Mouse (Mus musculus): ENCODE measurements around the gene Rab26. TPM values are rescaled to one million over a fixed set of nuclear protein-coding genes. Genes with fewer than 3 reads are reported as not detected.

The Rab26 gene
- polyA plus RNA-seq, 1 experiment from 2014 or later = 1.2 TPM

DNA sequence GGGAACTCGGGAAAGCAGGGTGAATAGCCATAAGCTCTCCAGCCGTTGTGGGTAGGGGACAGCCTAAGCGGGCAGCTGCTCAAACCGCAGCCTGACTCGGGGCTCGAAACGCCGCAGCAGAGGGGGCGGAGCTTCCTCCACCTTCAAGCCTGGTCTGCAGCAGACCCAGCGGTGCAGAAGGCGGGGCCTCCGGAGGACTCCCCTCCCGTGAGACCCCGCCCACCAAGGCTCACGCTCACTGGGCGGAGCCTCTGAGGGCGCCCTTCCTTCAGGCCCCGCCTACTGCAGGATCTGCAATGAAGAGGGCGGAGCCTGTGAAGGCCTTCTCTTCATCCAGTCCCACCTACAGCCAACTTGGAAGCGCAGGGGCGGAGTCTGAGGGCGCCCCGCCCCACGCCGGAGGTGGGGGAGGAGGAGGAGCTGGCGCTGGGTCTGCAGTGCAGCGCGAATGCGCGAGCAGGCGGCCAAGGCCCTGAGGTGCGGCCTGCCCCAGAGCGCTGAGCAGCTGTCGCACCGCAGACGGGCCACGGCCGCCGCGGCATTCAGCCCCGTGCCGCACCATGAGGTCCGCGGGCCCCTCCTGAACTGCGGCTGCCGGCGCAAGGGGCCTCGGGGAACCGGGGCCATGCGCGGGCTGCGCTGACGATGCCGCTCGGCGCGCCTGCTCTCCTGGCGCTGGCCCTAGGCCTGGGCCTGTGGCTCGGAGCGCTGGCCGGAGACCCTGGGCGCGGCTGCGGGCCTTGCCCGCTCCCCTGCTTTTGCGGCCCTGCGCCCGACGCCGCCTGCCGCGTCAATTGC lies 15.8 kb upstream of the Rab26 start, which contains the start of gene Pkd1:
Gene Pkd1 (plus strand): TSS at position 217 of the 798 bp plus-strand sequence.
- DNase-seq (ENCODE audit: low spot score) (peak; percentile 100), ATAC-seq (peak; percentile 96)
- Histone ChIP-seq H3K9ac (replicated peaks; ENCODE audit: low read depth) (peak within 1 kb of the TSS; percentile 73), H3K36me3 (ENCODE audit: insufficient read depth, low read length) (no peaks in the 10 kb centered on the region), H3K4me1 (ENCODE audit: insufficient read depth, low read depth, low read length) (0 out of 2 replicates have a peak, but pooled peaks cover 3% of the 10 kb centered on the region), H3K4me3 (ENCODE audit: low read depth, low read length) (peak within 1 kb of the TSS; percentile 80), H3K4me2 (replicated peaks; ENCODE audit: low read depth, low read length) (peak within 1 kb of the TSS; percentile 87), H3K27ac (ENCODE audit: low read length) (peak within 1 kb of the TSS; percentile 96), H3K9me3 (ENCODE audit: low read length) (no peaks in the 10 kb centered on the region), H3K27me3 (replicated peaks; ENCODE audit: insufficient read depth, low read length) (no peaks in the 10 kb centered on the region)
- TF ChIP-seq CTCF (IDR thresholded peaks at IDR 0.05) (peak; percentile 4; the same call in 1 of the 2 replicates), EP300 (IDR thresholded peaks at IDR 0.05) (no peak)
- under 1% methylated on average over 49 of the region's 72 CpGs for WGBS

DNA sequence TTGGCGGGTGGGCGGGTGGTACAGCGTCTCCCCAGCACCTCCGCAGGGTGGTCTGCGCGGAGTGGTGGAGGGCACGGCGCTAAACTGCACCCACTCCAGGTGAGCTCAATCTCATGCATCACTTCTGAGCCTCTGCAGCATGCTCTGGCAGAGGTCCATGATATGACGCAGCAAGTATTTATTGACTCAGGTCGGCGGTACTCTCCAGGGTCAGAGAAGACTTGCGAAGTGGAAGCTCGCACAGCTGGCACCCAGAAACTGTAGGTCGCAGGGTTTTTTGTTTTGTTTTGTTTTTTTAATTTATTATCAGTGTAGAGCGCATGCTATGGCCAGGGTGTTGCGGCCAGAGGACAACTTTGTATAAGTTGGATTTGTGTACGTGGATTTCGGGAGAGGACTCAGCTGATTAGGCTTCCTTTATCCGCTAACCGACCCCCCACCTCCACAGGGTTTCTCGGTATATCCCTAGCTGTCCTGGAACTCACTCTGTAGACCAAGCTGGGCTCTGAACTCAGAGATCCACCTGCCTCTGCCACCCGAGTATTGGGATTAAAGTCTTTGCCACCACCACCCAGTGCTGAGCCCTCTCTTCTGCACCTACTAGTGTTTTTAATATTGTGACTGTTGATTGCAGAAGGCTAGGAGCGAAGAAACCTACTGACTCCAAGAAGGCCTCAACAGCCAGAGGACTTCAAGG lies 15.1 kb upstream of the Rab26 start:
- ATAC-seq (no peak), DNase-seq (ENCODE audit: low spot score) (peak; percentile 91)
- Histone ChIP-seq H3K4me1 (ENCODE audit: insufficient read depth, low read depth, low read length) (0 out of 2 replicates have a peak, but pooled peaks cover 3% of the 10 kb centered on the region), H3K4me2 (replicated peaks; ENCODE audit: low read depth, low read length) (peak overlapping the region; percentile 72), H3K27ac (ENCODE audit: low read length) (peak overlapping the region; percentile 83), H3K4me3 (ENCODE audit: low read depth, low read length) (peak overlapping the region; percentile 80), H3K9ac (replicated peaks; ENCODE audit: low read depth) (peak overlapping the region; percentile 9), H3K27me3 (replicated peaks; ENCODE audit: insufficient read depth, low read length) (no peaks in the 10 kb centered on the region), H3K9me3 (ENCODE audit: low read length) (no peaks in the 10 kb centered on the region), H3K36me3 (ENCODE audit: insufficient read depth, low read length) (no peaks in the 10 kb centered on the region)
- no peak for TF ChIP-seq EP300 (IDR thresholded peaks at IDR 0.05)
- no peak for TF ChIP-seq CTCF (IDR thresholded peaks at IDR 0.05)
- 1% methylated on average over 23 of the region's 23 CpGs for WGBS

DNA sequence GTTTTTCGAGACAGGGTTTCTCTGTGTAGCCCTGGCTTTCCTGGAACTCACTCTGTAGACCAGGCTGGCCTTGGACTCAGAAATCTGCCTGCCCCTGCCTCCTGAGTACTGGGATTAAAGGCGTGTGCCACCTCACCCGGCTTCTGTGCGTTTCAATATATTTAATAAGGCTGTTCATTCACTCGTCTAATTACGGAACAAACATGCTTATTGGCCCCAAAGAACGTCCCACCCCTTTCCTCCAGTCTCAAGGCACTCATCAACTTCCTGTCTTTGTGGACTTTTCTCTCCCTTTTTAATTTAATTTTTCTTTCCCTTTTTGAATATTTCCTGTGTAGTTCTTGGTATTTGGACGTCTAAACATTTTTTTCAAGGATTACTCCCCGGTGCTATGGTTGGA lies 14.4 kb upstream of the Rab26 start:
- DNase-seq (ENCODE audit: low spot score) = peak; percentile 54
- peak overlapping the region; percentile 80 for H3K4me3 ChIP-seq (ENCODE audit: low read depth, low read length)
- TF ChIP-seq CTCF (IDR thresholded peaks at IDR 0.05) = no peak
- H3K9me3 ChIP-seq (ENCODE audit: low read length) = no peaks in the 10 kb centered on the region
- WGBS = 13% methylated on average over 9 of the region's 9 CpGs
- H3K9ac ChIP-seq (replicated peaks; ENCODE audit: low read depth) = 0 out of 2 replicates have a peak overlapping the region, but pooled peaks have one; percentile 9
- H3K4me2 ChIP-seq (replicated peaks; ENCODE audit: low read depth, low read length) = peak overlapping the region; percentile 72
- H3K27ac ChIP-seq (ENCODE audit: low read length) = peak overlapping the region; percentile 83
- H3K4me1 ChIP-seq (ENCODE audit: insufficient read depth, low read depth, low read length) = 0 out of 2 replicates have a peak, but pooled peaks cover 3% of the 10 kb centered on the region
- no peaks in the 10 kb centered on the region for H3K36me3 ChIP-seq (ENCODE audit: insufficient read depth, low read length)
- ATAC-seq = no peak
- no peaks in the 10 kb centered on the region for H3K27me3 ChIP-seq (replicated peaks; ENCODE audit: insufficient read depth, low read length)

DNA sequence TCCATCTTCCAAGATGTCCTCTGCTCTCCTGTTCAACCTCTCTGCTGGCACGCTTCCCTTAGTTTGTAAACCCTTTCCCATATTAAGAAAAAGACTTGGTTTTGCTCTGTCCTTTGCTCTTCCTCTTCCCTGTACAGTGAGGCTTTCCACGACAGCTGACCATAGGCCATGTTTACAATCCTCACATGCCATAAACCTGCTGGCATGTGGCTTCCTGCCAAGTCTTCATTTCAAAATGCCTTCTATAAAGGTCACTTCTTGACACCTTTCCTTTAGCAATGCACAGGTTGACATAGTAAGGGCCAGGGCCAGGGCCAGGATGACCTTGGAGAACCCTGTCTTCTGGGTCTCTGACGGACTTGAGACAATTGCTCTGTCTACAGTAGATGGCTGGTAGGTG lies 12.2 kb upstream of the Rab26 start:
- Histone ChIP-seq H3K9me3 (ENCODE audit: low read length) (no peaks in the 10 kb centered on the region), H3K9ac (replicated peaks; ENCODE audit: low read depth) (no peak overlapping the region), H3K4me2 (replicated peaks; ENCODE audit: low read depth, low read length) (no peak overlapping the region), H3K27ac (ENCODE audit: low read length) (no peak overlapping the region), H3K4me1 (ENCODE audit: insufficient read depth, low read depth, low read length) (0 out of 2 replicates have a peak, but pooled peaks cover 3% of the 10 kb centered on the region), H3K36me3 (ENCODE audit: insufficient read depth, low read length) (no peaks in the 10 kb centered on the region), H3K27me3 (replicated peaks; ENCODE audit: insufficient read depth, low read length) (no peaks in the 10 kb centered on the region), H3K4me3 (ENCODE audit: low read depth, low read length) (no peak overlapping the region)
- ATAC-seq = no peak
- DNase-seq (ENCODE audit: low spot score) = peak; percentile 44
- 67% methylated on average over 3 of the region's 3 CpGs for WGBS
- TF ChIP-seq EP300 (IDR thresholded peaks at IDR 0.05) (no peak), CTCF (IDR thresholded peaks at IDR 0.05) (no peak)

DNA sequence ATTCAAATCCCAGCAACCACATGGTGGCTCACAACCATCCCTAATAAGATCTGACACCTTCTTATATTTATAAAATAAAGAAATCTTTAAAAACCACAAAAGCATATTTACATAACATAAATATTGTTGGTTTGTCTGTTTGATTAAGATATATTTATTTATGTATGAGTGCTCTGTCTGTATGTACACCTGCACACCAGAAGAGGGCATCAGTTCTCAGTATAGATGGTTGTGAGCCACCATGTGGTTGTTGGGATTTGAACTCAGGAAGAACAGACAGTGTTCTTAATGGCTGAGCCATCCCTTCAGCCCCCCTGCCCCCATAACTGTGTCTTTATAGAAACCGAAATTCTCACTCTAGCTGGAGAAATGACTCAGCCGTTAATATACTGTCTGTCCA lies 11.2 kb upstream of the Rab26 start:
- no peak overlapping the region for H3K27ac ChIP-seq (ENCODE audit: low read length)
- WGBS = 86% methylated on average over 2 of the region's 2 CpGs
- H3K9me3 ChIP-seq (ENCODE audit: low read length) = no peaks in the 10 kb centered on the region
- no peak overlapping the region for H3K9ac ChIP-seq (replicated peaks; ENCODE audit: low read depth)
- TF ChIP-seq CTCF (IDR thresholded peaks at IDR 0.05) = peak; percentile 16
- TF ChIP-seq EP300 (IDR thresholded peaks at IDR 0.05) = no peak
- H3K4me1 ChIP-seq (ENCODE audit: insufficient read depth, low read depth, low read length) = 0 out of 2 replicates have a peak, but pooled peaks cover 3% of the 10 kb centered on the region
- H3K36me3 ChIP-seq (ENCODE audit: insufficient read depth, low read length) = no peaks in the 10 kb centered on the region
- no peak for DNase-seq (ENCODE audit: low spot score)
- no peak overlapping the region for H3K4me3 ChIP-seq (ENCODE audit: low read depth, low read length)
- no peak for ATAC-seq
- H3K4me2 ChIP-seq (replicated peaks; ENCODE audit: low read depth, low read length) = no peak overlapping the region
- no peaks in the 10 kb centered on the region for H3K27me3 ChIP-seq (replicated peaks; ENCODE audit: insufficient read depth, low read length)

DNA sequence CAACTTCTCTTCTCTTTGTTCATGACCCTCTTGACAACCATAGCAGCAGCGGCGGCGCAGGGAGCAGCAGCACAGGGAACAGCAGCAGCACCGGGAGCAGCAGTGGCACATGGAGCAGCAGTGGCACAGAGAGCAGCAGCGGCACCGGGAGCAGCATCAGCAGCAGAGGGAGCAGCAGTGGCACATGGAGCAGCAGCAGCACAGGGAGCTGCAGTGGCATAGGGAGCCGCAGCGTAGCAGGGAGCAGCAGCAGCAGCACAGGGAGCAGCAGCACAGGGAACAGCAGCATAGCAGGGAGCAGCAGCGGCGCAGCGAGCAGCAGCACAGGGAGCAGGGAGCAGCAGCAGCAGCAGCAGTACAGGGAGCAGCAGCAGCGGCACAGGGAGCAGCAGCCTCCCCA lies 10.6 kb upstream of the Rab26 start:
- no peak overlapping the region for H3K4me2 ChIP-seq (replicated peaks; ENCODE audit: low read depth, low read length)
- 10% methylated on average over 12 of the region's 12 CpGs for WGBS
- H3K9ac ChIP-seq (replicated peaks; ENCODE audit: low read depth) = no peak overlapping the region

More for the DNA sequence above, 10.6 kb upstream of the Rab26 start:
- H3K4me1 ChIP-seq (ENCODE audit: insufficient read depth, low read depth, low read length) = 0 out of 2 replicates have a peak, but pooled peaks cover 3% of the 10 kb centered on the region
- no peak overlapping the region for H3K4me3 ChIP-seq (ENCODE audit: low read depth, low read length)
- ATAC-seq = no peak
- peak; percentile 28; the same call in 1 of the 2 replicates for TF ChIP-seq CTCF (IDR thresholded peaks at IDR 0.05)
- no peak for TF ChIP-seq EP300 (IDR thresholded peaks at IDR 0.05)
- DNase-seq (ENCODE audit: low spot score) = no peak
- H3K9me3 ChIP-seq (ENCODE audit: low read length) = no peaks in the 10 kb centered on the region
- H3K27me3 ChIP-seq (replicated peaks; ENCODE audit: insufficient read depth, low read length) = no peaks in the 10 kb centered on the region
- H3K27ac ChIP-seq (ENCODE audit: low read length) = no peak overlapping the region
- no peaks in the 10 kb centered on the region for H3K36me3 ChIP-seq (ENCODE audit: insufficient read depth, low read length)
